Mouse (Mus musculus) layer of hippocampus, adult 6 months (tissue): ENCODE data around the gene Ndrg3. TPM values are rescaled to one million over a fixed set of nuclear protein-coding genes. Genes with fewer than 3 reads are reported as not detected.

Source experiments
- long read RNA-seq, 2 experiments: library from polyadenylated mRNA; unstranded; transcript quantifications; one replicate each; pipeline ENCODE4 v2.0.0; 2019 to 2020
- polyA plus RNA-seq: library from polyadenylated mRNA; unstranded; fragments of <200 nt; fragmentation: Nextera tagmentation; gene quantifications from 2 replicates; pipeline ENCODE4 v1.2.3, GENCODE M21; 2021

The Ndrg3 gene
- polyA plus RNA-seq = 579 and 651 TPM in 2 replicates
- long read RNA-seq, experiment 1, transcript Ndrg3-201 (17 exons, 2,612 nt) = minor isoform, 81 of 1,163 reads
- long read RNA-seq, experiment 1, transcript Ndrg3-202 (16 exons, 2,586 nt) = major isoform, 806 of 1,163 reads
- long read RNA-seq, experiment 1, partial matches to known transcripts = 160 of 1,163 reads
- long read RNA-seq, experiment 1, other reads (novel, unspliced or antisense) = 116 of 1,163 reads
- long read RNA-seq, experiment 2, transcript Ndrg3-202 (16 exons, 2,586 nt) = major isoform, 3,311 of 4,621 reads
- long read RNA-seq, experiment 2, transcript Ndrg3-201 (17 exons, 2,612 nt) = minor isoform, 623 of 4,621 reads
- long read RNA-seq, experiment 2, partial matches to known transcripts = 140 of 4,621 reads
- long read RNA-seq, experiment 2, other reads (novel, unspliced or antisense) = 544 of 4,621 reads

GRCm38 (mm10) chr2:156991470-156992319 lies at the start of gene Ndrg3:
Ndrg3 (minus strand) TSS chr2:156992056.

GRCm38 (mm10) chr2:157006511-157007233 lies 14.8 kb upstream of the Ndrg3 start, which contains the start of gene Dsn1:
Dsn1 (minus strand) TSS chr2:157007154.

GRCm38 (mm10) chr2:156887017-156887416 lies 104.8 kb downstream of the Ndrg3 start, which contains the start of gene Sla2:
Sla2 (minus strand) TSS chr2:156887192.

Other genes starting within 250 kb of the Ndrg3 start
- gene Myl9, start 216.6 kb downstream of the Ndrg3 start, polyA plus RNA-seq = 21.0 and 27.2 TPM in 2 replicates
- gene Tgif2, start 152.0 kb downstream of the Ndrg3 start, polyA plus RNA-seq = 0.18 and 0.50 TPM in 2 replicates
- 0.24 and 0.30 TPM in 2 replicates for gene 4930518I15Rik, start 134.1 kb downstream of the Ndrg3 start, polyA plus RNA-seq
- gene Rab5if, start 128.9 kb downstream of the Ndrg3 start, polyA plus RNA-seq = 121 and 136 TPM in 2 replicates
- 0.45 and 0.48 TPM in 2 replicates for gene Sla2, start 104.9 kb downstream of the Ndrg3 start, polyA plus RNA-seq
- 2.1 and 2.3 TPM in 2 replicates for gene Dsn1, start 15.1 kb upstream of the Ndrg3 start, polyA plus RNA-seq
- gene Soga1, start 87.2 kb upstream of the Ndrg3 start, polyA plus RNA-seq = 2.7 and 3.1 TPM in 2 replicates
- not detected in 2 replicates for gene Tldc2, start 95.0 kb upstream of the Ndrg3 start, polyA plus RNA-seq
- gene Samhd1, start 143.2 kb upstream of the Ndrg3 start, polyA plus RNA-seq = 2.9 and 4.2 TPM in 2 replicates
- 0.60 and 0.72 TPM in 2 replicates for gene Rbl1, start 212.5 kb upstream of the Ndrg3 start, polyA plus RNA-seq